Mouse (Mus musculus) urinary bladder, postnatal 25 days (tissue): ENCODE results near the gene G0s2.

ENCODE experiments used
- DNase-seq: peaks from one replicate; pipeline ENCODE4 v3.0.0; 2022; ENCODE audit warnings: low spot score

G0s2 gene

DNA sequence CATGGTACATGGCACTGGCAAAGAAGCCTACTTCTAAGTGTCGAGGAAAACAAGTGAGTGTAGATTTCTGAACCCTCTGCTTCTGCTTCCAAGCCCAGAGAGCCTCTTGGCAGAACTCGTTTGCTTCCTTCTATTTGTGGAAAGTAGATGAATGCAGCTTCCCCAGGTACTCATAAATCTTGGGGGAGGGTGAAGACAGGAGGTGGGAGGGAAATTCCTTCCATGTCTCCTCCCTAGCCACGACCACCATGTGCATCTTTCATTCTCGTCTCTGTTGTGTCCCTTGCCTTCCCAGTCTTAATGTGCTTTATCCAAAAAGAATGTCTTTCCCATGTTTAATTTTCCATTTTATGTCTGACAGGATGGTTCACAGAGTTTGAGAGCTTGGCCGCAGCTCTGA is 20.4 kb downstream of the G0s2 start:
- no peak for DNase-seq

DNA sequence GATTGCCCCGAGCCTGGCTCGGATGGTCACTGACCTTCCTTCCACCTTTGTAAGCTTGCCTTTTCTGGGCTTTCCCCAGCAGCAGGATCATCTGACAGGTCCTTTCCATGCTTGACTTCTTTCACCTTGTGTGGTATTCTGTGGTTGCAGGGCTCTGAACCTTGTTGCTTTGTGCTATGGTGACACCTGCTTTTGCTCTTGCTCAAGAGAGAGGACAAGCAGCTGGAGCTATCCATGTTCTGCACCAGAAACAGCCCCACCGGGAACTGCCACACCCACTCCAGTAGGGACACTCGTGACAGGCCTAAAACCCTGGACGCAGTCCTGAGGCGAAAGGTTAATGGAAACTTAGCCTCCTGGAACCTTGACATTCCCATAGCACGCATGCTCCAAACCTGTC is 21.6 kb downstream of the G0s2 start:
- no peak for DNase-seq

DNA sequence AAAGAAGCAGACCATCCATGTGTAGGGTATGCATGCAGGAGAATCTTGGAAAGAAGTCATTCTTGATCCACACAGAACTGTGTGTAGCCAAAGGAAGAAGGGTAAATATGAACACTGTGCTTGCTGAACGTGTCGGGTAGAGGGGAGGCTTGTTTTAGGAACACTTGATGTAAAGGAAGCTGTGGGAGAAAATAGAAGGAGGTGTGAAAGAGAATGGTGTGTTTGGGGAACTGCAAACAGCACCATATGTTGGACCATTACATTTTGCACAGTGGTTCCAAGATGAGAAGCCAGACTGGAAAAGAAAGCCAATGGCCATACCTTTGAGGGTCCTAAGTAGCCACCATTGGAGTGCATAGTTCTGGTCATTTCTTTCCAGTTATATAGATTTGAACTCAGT is 23.0 kb downstream of the G0s2 start:
- no peak for DNase-seq

DNA sequence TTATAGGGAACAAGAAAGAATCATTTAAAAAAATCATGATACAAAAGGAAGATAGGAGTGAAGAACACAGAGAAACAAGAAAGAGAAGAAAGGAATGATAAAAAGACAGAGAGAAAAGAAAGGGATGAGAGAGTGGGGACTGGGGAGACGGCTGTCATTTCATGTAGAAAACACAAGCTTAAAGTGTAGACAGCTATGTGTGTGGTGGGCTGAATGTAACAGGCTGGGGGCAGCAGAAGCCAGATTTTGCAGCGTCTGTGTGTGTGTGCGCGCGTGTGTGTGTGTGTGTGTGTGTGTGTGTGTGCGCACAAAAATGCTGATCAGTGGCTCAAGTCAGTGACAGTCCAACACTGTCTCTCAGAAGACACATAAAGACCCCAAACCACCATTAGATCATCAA is 28.8 kb downstream of the G0s2 start:
- DNase-seq = no peak

DNA sequence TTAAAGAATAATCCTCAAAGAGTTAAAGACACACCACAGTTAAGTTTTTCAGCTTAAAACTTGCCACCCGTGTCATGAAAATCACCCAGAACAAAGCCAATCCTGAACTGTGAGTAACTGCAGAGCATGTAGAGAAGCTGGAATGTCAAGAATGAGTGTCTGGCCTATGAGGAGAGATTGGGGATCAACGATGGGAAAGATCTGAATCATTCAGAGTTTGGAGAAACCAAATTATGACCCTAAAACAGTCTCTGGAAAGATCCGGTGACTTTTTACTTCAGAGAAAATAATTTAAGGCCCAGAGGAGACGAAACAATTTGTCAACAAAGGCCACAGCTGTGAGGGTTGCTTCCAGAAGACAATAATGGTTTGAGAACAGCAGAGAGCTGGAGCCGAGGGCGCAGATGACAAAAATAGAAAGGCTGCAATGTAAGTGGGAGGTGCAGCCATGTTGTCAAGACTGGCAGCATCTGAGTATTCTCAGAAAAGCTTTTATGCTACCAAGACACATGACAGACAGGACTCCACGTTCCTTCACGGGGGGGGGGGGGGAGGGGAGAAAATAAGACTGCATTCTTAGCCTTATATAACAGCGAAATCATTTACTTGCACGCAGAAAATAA is 29.3 kb downstream of the G0s2 start:
- no peak for DNase-seq

DNA sequence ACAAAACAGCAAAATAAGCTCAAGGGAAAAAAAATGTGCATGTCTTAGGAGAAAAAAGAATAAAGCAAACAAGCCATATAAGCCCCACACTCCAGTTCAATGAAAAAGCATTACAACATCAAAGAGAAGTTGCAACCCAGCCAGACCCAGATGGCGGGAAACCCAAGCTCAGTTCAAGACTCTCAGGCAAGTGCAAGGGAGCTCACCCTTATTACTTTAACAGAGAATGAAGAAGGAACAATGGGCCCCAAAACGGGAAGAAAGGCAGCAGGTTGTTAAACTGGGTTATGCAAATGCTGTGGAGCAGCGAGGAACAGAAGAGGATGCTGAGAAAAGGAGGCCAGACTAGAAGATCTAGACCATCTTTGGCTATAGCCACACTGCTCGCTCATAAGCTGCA is 30.2 kb downstream of the G0s2 start:
- DNase-seq = no peak

DNA sequence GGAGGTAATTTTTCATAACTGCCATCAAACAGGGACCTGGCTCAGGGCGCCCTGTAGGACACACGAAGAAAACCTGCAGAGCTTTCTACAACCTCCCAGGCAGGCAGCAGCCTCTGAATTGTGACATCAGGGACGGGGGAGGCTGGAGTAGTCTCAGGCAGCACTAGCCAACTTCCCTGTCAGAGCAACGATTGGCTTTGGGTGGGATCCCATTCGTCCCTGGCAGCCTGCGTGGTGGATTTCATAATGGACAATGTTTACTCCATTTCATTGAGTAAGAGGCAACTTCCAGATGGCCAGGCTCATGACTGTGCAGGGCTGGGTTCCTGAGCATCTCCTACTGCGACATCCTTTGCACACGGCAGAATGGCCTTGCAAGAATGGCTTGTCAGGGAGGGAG is 30.8 kb downstream of the G0s2 start:
- DNase-seq = peak; percentile 67

DNA sequence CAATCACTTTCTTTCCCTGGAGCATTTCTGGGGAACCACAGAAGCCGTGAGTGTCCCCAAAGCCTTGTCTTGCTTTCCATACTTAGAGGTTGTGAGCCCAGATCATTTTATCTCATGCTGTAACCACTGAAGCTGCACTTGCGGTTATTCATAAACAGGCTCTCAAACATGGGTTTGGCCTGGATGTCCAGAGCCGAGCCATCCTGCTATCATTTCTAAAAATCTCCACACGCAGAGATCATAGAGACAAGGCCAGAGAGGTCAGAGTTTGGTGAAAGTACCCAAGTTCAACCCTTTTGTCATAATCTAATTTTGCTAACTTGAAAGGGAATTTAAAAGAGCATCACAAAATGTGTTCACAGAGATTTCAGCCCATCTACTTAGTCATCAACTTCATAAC is 31.6 kb downstream of the G0s2 start:
- DNase-seq = no peak

DNA sequence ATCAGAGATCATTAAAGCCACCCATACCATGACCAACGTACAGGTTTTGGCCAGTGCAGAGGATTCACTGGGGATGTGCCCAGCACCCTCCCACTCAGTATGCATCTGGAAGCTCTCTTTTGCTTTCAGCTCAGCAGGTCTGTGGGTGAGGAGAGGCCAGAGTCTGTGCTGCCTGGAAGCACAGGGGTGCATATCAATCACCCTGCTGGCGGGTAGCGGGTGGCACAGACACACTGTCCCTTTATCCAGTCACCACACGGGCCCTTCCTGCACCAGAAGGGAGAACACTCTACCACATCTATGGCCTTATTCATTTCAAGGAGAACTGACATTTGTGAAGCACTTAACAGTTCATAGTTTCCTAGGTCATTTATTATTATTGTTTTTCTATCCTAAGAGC is 34.6 kb downstream of the G0s2 start:
- no peak for DNase-seq

DNA sequence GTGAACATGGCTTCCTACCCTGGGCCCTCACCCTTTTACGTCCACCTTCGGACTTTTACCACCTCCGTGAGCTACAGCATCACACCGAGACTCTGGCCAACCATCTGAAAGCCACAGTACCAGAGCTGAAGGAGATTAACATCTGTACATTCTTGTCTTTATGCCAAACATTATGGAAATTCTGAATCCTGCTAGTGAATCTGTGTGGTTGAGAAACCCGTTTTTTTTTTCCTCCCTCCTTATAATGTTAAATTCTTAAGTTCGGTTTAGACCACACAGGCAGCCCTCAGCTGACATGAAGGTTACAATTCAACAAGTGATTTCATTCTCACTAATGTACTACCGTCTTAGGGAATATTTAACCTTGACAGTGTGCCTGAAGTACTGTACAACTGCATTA is 38.1 kb downstream of the G0s2 start:
- DNase-seq = no peak

DNA sequence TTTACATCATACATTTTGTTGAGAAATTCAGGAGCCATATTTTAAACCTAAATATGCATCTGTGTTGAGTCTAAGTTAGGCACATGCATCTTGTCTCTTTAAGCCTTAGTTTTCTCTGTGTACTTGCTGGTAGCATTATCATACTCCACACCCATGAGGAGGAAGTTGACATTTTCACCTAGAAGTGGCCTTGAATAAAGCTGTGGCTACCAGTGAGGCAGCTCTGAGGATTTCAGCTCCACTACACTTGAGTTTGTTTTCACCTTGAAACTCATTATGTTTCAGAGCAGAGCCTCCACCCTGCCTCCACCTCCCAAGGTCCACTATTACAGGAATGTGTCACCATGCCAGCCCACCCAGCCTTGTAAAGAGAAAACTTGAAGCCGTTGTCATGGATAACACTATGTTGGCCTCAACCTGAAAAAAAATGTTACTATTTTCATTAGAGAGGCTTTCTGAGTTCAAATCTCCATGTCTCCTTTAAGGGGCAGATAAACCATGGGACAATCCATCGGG is 38.8 kb downstream of the G0s2 start:
- DNase-seq = no peak

DNA sequence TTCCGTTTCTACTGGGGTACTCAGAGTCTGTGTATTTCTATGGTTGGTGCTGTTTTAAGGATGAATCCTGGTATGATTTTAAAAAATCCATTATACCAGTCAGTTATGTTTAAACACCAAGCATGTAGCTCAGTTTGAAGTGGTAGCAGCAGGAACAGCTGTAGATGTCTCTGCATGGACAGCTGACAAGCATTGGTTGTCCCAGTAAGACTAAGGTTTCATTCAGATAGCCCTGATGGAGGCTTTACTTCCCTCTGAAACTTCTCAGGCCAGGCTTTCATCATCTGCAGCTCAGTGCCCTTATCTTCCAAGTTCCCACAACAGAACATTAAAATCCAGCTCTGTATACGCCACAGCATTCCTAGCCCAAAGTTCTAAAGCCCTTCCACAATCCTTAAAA is 40.3 kb downstream of the G0s2 start:
- no peak for DNase-seq

DNA sequence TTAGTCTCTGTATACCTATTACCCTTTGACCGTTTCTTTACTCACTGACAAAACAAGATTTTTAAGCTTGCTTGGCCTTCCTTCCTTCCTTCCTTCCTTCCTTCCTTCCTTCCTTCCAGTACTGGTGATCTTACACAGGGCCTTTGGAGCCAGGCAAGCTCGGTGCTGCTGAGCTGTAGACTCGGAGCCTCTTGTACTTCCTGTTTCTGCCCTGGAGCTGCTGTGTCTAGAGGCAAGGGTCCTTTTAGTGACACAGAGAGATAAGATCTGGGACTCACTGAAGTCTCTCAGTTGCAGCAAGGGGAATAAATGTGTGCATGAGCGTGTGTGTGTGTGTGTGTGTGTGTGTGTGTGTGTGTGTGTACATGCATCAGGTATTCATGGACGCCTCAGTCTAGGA is 42.1 kb downstream of the G0s2 start:
- no peak for DNase-seq

DNA sequence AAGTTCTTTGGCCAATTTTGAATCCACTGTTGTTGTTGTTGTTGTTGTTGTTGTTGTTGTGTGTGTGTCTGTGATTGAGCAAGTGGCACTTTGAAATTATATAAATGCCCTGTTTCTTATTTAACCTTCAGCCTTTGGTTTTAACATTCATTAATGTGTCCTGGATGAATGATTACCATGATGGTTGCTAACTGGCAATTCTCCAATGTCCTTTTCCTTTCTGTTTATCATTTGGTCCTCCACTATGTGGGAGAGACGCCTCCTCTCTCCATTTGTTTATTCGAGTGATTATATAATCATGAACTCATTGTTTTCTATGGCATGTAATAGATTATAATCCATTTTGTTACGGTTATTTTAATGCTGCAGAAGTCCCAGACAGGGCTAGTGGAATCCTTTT is 42.5 kb downstream of the G0s2 start:
- no peak for DNase-seq

DNA sequence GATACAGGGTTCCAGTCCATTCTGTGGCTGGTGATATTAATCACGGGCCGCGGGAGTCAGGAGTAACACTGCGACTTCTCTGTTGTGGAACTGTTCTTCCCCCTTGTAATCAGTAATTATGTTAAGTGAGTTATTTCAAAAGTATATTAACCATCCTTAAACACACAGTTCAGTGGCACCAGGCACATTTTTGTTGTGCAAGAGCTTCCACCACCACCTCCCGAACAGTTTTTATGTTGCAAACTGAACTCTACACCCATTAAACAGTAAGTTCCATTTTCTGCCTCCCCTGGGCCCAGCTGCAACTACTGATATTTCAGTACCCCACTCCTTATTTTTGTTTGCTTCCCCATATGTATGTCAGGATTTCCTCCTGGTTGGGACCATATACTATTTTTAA is 43.4 kb downstream of the G0s2 start:
- DNase-seq = no peak

DNA sequence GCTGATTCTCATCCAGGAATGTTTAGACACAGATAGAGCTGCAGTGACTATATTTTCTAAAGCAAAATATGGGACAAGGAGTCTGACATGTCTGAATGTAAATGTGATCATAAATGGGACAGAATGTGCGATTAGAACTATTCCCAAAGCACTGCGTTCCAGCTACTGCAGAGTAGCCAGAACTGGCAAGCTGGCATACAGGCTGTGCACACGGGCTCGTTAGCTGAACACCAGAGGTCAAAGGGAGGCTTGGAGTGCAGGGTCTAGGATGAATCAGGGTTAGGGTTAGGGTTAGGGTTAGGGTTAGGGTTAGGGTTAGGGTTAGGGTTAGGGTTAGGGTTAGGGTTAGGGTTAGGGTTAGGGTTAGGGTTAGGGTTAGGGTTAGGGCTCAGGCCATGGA is 45.5 kb downstream of the G0s2 start:
- no peak for DNase-seq

DNA sequence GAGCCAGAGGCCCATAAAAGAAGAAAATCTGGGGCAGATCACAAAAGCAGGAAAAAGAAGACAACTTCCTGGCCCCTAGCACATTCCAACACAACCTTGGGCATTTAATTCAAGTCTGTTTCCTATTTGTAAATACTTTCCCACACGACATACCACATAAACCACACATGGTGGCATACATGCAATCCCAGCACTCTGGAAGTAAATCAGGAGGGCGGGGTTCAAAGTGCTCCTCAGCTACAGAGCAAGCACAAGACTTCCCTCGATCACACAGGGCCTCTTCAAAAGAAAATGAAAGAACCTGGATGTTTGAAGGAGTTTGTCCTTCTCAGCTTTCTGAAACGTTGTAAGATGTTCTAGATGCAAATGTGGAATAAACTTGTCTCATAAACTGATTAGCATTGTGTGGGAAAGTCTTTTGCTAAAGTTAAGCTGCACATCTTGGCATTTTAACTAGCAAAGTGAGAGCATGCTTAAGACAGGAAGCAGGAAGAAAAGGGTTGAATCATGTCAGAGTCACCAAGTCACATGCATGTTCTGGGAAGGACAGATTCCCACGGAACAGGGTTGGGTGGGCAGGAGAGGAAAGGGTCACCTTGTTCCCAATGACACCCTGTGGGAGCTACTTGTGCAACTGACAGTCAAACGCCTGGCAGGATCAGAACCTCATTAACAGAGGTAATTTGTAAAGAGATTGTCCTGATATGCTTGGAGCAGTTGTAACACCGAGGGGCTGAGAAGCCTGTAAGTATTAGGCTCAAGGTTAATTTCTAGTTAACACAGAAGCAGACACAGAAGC is 46.1 kb downstream of the G0s2 start:
- no peak for DNase-seq

DNA sequence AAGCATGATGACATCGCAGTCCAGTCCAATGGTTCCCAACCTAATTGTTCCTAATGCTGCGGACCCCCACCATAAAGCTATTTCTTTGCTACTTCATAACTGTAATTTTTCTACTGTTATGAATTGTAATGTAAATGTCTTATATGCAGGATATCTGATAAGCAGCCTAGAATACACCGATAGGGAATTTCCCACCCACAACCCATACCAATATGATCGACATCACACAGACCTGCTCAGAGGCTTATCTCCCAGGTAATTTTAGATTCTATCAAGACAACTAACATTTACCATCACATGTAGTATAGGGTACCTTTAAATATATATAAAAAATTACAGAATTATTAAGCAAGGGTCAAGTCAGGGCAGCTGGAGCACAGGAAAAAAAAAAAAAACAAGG is 46.9 kb downstream of the G0s2 start:
- DNase-seq = no peak

DNA sequence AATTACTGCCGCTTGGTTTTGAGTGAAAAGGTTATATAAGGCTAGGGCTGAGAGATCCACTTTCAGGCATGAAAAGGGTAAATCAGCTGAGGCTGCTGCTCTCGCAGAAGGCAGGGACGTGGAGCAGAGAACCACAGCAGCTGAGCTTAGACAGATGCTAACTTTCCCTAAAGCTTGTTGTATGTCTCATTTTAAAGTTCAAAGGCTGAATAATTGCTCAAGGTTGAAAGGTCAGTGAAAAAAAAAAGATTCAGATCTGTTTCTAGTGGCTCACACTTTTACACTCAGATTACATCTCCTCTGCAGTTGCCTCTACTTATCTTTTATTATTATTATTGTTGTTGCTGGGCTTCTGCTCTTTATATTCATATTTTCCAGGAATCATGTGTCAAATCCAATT is 47.5 kb downstream of the G0s2 start:
- DNase-seq = no peak
